Mouse (Mus musculus) stomach, postnatal 0 days (tissue): ENCODE data around the gene Scarf1.

Experiments
- CTCF ChIP-seq: IDR thresholded peaks from 2 replicates; pipeline ENCODE4 v1.5.1; 2016; ENCODE audit warnings: antibody characterized with exemption, low read depth, mild to moderate bottlenecking, moderate library complexity
- EP300 ChIP-seq: optimal IDR thresholded peaks from 2 replicates; pipeline ENCODE3; 2016; ENCODE audit warnings: antibody characterized with exemption

GRCm38 (mm10) chr11:75534286-75535033, 21.1 kb downstream of the Scarf1 start:
- TF ChIP-seq CTCF = no peak
- TF ChIP-seq EP300 = no peak
